9 mouse cellular contexts compared by ENCODE assay signal in genomic region chr4:32057102-32057501, GRCm38 (mm10).
DNase-seq lines count a peak whose midpoint lies in the region; ATAC-seq and TF ChIP-seq lines count a peak whose summit lies in the region.
"Had no signal": no experiment of that assay in that cellular context is flagged by ENCODE, and none has a peak within 500 bp of the region (broad histone marks: within the 10 kb centered on the region; RNA-seq: fewer than 3 reads in every experiment).

No protein-coding gene starts in this region.

- no peak overlapping the region for H3K4me2 ChIP-seq in forebrain, embryonic 16.5 days (ENCODE audit: low read length)
- H3K4me2 ChIP-seq in limb, embryonic 14.5 days (replicated peaks; ENCODE audit: low read depth, low read length, severe bottlenecking), result no peak overlapping the region
- H3K4me2 ChIP-seq: heart, embryonic 13.5 days had no signal

- TF ChIP-seq POLR2A in testis, adult 2 months (IDR thresholded peaks at IDR 0.05; ENCODE audit: control insufficient read depth, low read depth, low read length), result no peak
- TF ChIP-seq POLR2A in limb, embryonic 14.5 days (IDR thresholded peaks at IDR 0.05; ENCODE audit: borderline replicate concordance, extremely low read depth, insufficient read depth, insufficient read length), result no peak

- no peak for DNase-seq in testis, postnatal 14 days (ENCODE audit: low spot score)
- peak; percentile 36 for DNase-seq in c-Kit-positive CD71-negative TER-119-negative erythroid progenitor cells, embryonic 14.5 days (ENCODE audit: low read depth)
- DNase-seq in limb, embryonic 14.5 days (ENCODE audit: low spot score), result peak; percentile 42
- peak; percentile 72 for DNase-seq in retina, embryonic 14.5 days (ENCODE audit: low spot score)
- no peak for DNase-seq in urinary bladder, postnatal 36 days (ENCODE audit: low spot score in 2 of 2)
- DNase-seq in gastrocnemius, postnatal 10 days, result no peak

- no peak overlapping the region for H3K4me3 ChIP-seq in testis, adult 2 months (ENCODE audit: control insufficient read depth, low read depth, low read length)
- H3K4me3 ChIP-seq in forebrain, embryonic 16.5 days (replicated peaks; ENCODE audit: low read length), result no peak overlapping the region
- no peak overlapping the region for H3K4me3 ChIP-seq in limb, embryonic 14.5 days (replicated peaks; ENCODE audit: low read length)
- H3K4me3 ChIP-seq: heart, embryonic 13.5 days had no signal

- ATAC-seq in forebrain, embryonic 16.5 days, result peak; percentile 37
- no peak for ATAC-seq in limb, embryonic 14.5 days (ENCODE audit: low FRiP score, low read depth)

- peak; percentile 19; the same call in 1 of the 2 replicates for TF ChIP-seq CTCF in testis, adult 2 months (IDR thresholded peaks at IDR 0.05; ENCODE audit: control insufficient read depth, insufficient read depth, insufficient replicate concordance, low read depth, low read length)

- no peak overlapping the region for H3K9ac ChIP-seq in forebrain, embryonic 16.5 days (replicated peaks; ENCODE audit: low read depth, low read length)
- H3K9ac ChIP-seq in limb, embryonic 14.5 days (ENCODE audit: low read depth, low read length, severe bottlenecking), result no peak overlapping the region
- H3K9ac ChIP-seq: heart, embryonic 13.5 days had no signal

- 51% methylated on average over 5 of the region's 5 CpGs for WGBS in forebrain, embryonic 16.5 days
- 52% methylated on average over 5 of the region's 5 CpGs for WGBS in limb, embryonic 14.5 days

- H3K9me3 ChIP-seq in forebrain, embryonic 16.5 days (ENCODE audit: control insufficient read depth, low read length), result no peaks in the 10 kb centered on the region
- H3K9me3 ChIP-seq in limb, embryonic 14.5 days (ENCODE audit: control insufficient read depth, low read length), result no peaks in the 10 kb centered on the region
- H3K9me3 ChIP-seq: heart, embryonic 13.5 days had no signal

- H3K4me1 ChIP-seq in testis, adult 2 months (ENCODE audit: control insufficient read depth, insufficient read depth, low read length), result peaks cover 6% of the 10 kb centered on the region
- H3K4me1 ChIP-seq in forebrain, embryonic 16.5 days (replicated peaks; ENCODE audit: control insufficient read depth, insufficient read depth, low read length), result peaks cover 12% of the 10 kb centered on the region
- 0 out of 2 replicates have a peak, but pooled peaks cover 3% of the 10 kb centered on the region for H3K4me1 ChIP-seq in limb, embryonic 14.5 days (ENCODE audit: control insufficient read depth, insufficient read depth, low read length)

- H3K27me3 ChIP-seq in testis, adult 2 months (ENCODE audit: control insufficient read depth, insufficient read depth, low read length), result no peaks in the 10 kb centered on the region
- H3K27me3 ChIP-seq in forebrain, embryonic 16.5 days (replicated peaks; ENCODE audit: control insufficient read depth, insufficient read depth, low read length), result no peaks in the 10 kb centered on the region
- H3K27me3 ChIP-seq in limb, embryonic 14.5 days (ENCODE audit: control insufficient read depth, insufficient read depth, low read length), result no peaks in the 10 kb centered on the region
- H3K27me3 ChIP-seq: heart, embryonic 13.5 days had no signal

- H3K36me3 ChIP-seq in testis, adult 2 months (ENCODE audit: control insufficient read depth, insufficient read depth, low read length), result no peaks in the 10 kb centered on the region
- H3K36me3 ChIP-seq in forebrain, embryonic 16.5 days (ENCODE audit: control insufficient read depth, insufficient read depth), result no peaks in the 10 kb centered on the region
- no peaks in the 10 kb centered on the region for H3K36me3 ChIP-seq in limb, embryonic 14.5 days (ENCODE audit: control insufficient read depth, insufficient read depth, low read length)
- H3K36me3 ChIP-seq: heart, embryonic 13.5 days had no signal

- no peak overlapping the region for H3K27ac ChIP-seq in testis, adult 2 months (ENCODE audit: control insufficient read depth, insufficient read depth, low read depth, low read length)
- no peak overlapping the region for H3K27ac ChIP-seq in forebrain, embryonic 16.5 days (ENCODE audit: low read length)
- no peak overlapping the region for H3K27ac ChIP-seq in limb, embryonic 14.5 days (replicated peaks; ENCODE audit: low read depth, low read length)
- H3K27ac ChIP-seq: heart, embryonic 13.5 days had no signal

Comparison
In these comparisons a context has a peak if more than half of its experiments do, and no peak if none do; other contexts are left out.
1. DNase-seq: peak in c-Kit-positive CD71-negative TER-119-negative erythroid progenitor cells, embryonic 14.5 days (single experiment), limb, embryonic 14.5 days (single experiment) and retina, embryonic 14.5 days (single experiment); none in testis, postnatal 14 days (single experiment), urinary bladder, postnatal 36 days (0 of 2) and gastrocnemius, postnatal 10 days (single experiment).